Mouse (Mus musculus): ENCODE data around the gene Agpat4.

DNA sequence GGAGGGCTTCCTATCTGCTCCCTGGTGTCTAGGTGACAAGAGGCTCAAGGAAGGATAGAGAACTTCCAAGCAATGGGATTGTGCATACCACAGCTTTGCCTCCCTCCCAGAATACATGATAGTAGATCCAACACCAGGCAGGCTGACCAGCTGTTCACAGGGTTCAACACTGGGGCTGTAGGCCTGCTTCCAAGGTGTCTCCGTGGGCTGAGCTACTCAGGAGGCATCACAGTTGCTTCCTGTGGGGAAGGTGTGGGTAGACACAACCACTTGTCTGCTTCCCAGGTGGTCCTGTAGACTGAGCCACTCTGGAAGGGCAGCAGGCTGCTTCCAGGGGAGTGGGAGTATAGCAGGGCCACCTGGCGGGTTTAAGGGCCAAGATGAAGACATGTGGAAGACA lies 35.8 kb downstream of the Agpat4 start:
- no peak for TF ChIP-seq CTCF (IDR thresholded peaks at IDR 0.05; ENCODE audit: extremely low read depth, insufficient read depth, low read length)
- TF ChIP-seq POLR2A (IDR thresholded peaks at IDR 0.05; ENCODE audit: extremely low read depth, insufficient read depth, low read length): no peak
